Mouse (Mus musculus) embryonic facial prominence, embryonic 13.5 days (tissue): ENCODE data around the gene Vsig8. TPM values are rescaled to one million over a fixed set of nuclear protein-coding genes. Genes with fewer than 3 reads are reported as not detected.
A peak's percentile ranks its signal among the peaks of the same experiment; 100 is the strongest.

Experiments
- ATAC-seq: fragments of 200-750 bp; cut with Nextera tagmentation; 2 replicates; pipeline ENCODE4 v1.8.0; 2017; ENCODE audit warnings: low read depth; ENCODE audit not compliant: insufficient number of reproducible peaks, insufficient read depth, low FRiP score, low TSS enrichment
- H3K27ac ChIP-seq: fragments of 300-500 bp; sonication (generic); 2 replicates; pipeline ENCODE4 v1.5.1; 2015; ENCODE audit warnings: moderate library complexity, mild to moderate bottlenecking, inconsistent platforms
- H3K27me3 ChIP-seq: fragments of 300-500 bp; sonication (generic); 2 replicates; pipeline ENCODE4 v1.6.1; 2015; ENCODE audit warnings: mild to moderate bottlenecking, inconsistent platforms
- H3K36me3 ChIP-seq: fragments of 300-500 bp; sonication (generic); 2 replicates; pipeline ENCODE4 v1.6.1; 2015; ENCODE audit warnings: mild to moderate bottlenecking, inconsistent platforms
- H3K4me1 ChIP-seq: fragments of 300-500 bp; sonication (generic); 2 replicates; pipeline ENCODE4 v1.6.1; 2015; ENCODE audit warnings: inconsistent platforms
- H3K4me2 ChIP-seq: fragments of 300-500 bp; sonication (generic); 2 replicates; pipeline ENCODE4 v1.6.1; 2015; ENCODE audit warnings: moderate library complexity, mild to moderate bottlenecking, inconsistent platforms
- H3K4me3 ChIP-seq: fragments of 300-500 bp; sonication (generic); 2 replicates; pipeline ENCODE4 v1.5.1; 2015; ENCODE audit warnings: mild to moderate bottlenecking, inconsistent platforms
- H3K9ac ChIP-seq: fragments of 300-500 bp; sonication (generic); 2 replicates; pipeline ENCODE4 v1.6.1; 2015; ENCODE audit warnings: mild to moderate bottlenecking, inconsistent platforms
- H3K9me3 ChIP-seq: fragments of 300-500 bp; sonication (generic); 2 replicates; pipeline ENCODE4 v1.6.1; 2016; ENCODE audit warnings: inconsistent platforms
- WGBS: fragments of 180-500 bp; shearing (Covaris S2); methylation state at CpG from one replicate; pipeline ENCODE4 v1.1.7; 2015; ENCODE audit warnings: mixed read lengths; 5-methylcytosine and 5-hydroxymethylcytosine counted together
- polyA plus RNA-seq: library from polyadenylated mRNA; unstranded; fragments of >200 nt; fragmentation: Nextera tagmentation; extraction: Ambion mirVana; gene quantifications from 2 replicates; pipeline ENCODE4 v1.2.1, GENCODE M21; 2015

The Vsig8 gene
- polyA plus RNA-seq, 1 experiment from 2014 or later, result 0.77 TPM

DNA sequence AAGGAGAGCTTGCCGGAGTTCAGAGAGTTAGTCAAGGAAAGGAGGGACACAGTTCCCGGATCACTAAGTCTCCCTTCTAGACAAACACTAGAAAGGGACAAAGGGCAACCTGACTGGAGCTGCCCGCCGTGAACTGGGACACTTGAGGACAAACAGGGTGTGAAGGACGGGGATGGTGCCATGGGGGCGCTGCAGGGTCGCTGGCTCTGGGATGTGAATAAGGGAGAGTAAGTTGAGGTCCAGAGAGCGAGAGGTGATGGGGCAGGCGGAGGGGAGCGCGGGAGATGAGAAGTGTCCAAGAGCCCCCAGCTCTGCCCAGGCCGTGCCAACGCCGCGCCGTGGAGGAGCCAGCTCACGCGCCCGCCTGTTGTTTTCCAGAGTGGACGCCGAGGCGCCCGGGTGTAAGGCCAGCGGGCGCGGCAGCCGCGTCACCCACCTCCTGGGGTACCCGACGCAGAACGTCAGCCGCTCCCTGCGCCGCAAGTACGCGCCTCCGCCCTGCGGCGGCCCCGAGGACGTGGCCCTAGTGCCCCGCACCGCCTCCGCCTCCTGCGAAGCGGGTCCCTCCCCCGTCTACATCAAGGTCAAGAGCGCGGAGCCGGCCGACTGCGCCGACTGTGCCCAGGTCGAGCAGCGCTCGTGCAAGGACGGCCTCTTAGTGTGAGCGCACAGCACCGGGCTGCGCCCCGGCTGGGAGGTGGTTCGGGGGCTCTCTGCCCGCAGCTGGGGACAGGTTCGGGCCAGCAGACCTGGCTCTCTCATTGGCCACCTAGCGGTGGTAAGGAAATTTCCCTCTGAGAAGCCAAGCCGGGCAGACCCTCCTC lies 7.1 kb downstream of the Vsig8 start:
- H3K9ac ChIP-seq, result peak overlapping the region; percentile 80
- H3K36me3 ChIP-seq, result no peaks in the 10 kb centered on the region
- H3K27ac ChIP-seq, result peak overlapping the region; percentile 48; the same call in 1 of the 2 replicates
- peak; percentile 84 for ATAC-seq
- H3K4me2 ChIP-seq, result peak overlapping the region; percentile 95
- H3K9me3 ChIP-seq, result no peaks in the 10 kb centered on the region
- peak overlapping the region; percentile 67 for H3K4me3 ChIP-seq
- under 1% methylated on average over 66 of the region's 66 CpGs for WGBS
- H3K27me3 ChIP-seq, result peaks cover 49% of the 10 kb centered on the region
- peaks cover 23% of the 10 kb centered on the region for H3K4me1 ChIP-seq

DNA sequence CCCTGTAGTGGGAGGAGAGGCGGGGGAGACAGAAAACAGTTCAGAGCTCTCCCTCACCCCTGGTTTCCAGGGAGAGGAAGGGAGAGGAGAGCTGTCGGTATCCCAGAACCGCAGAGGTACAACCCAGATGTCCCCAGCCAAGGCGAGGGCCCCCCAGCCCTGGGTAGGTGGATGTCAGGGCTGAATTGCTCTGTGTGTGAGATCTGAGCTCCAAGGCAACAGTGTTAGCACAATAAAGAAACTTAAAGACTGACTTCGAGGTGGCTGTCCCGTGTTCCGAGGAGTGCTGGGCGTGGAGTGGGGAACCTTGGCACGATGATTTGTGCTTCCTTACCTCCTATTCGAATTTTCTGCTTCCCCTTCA lies 7.7 kb downstream of the Vsig8 start:
- no peaks in the 10 kb centered on the region for H3K36me3 ChIP-seq
- peak overlapping the region; percentile 48; the same call in 1 of the 2 replicates for H3K27ac ChIP-seq
- H3K9ac ChIP-seq, result peak overlapping the region; percentile 80
- H3K4me1 ChIP-seq, result peaks cover 28% of the 10 kb centered on the region
- 1% methylated on average over 10 of the region's 10 CpGs for WGBS
- no peaks in the 10 kb centered on the region for H3K9me3 ChIP-seq
- ATAC-seq, result no peak
- H3K4me2 ChIP-seq, result peak overlapping the region; percentile 95
- H3K27me3 ChIP-seq, result peaks cover 49% of the 10 kb centered on the region
- peak overlapping the region; percentile 67 for H3K4me3 ChIP-seq

- Histone ChIP-seq H3K9me3 (no peaks in the 10 kb centered on the region), H3K36me3 (no peaks in the 10 kb centered on the region), H3K4me2 (no peak overlapping the region), H3K4me1 (peaks cover 33% of the 10 kb centered on the region), H3K9ac (no peak overlapping the region), H3K27me3 (peaks cover 36% of the 10 kb centered on the region), H3K27ac (no peak overlapping the region), H3K4me3 (no peak overlapping the region)
- 61% methylated on average over 3 of the region's 3 CpGs for WGBS
- ATAC-seq, result no peak
These were observed 10.4 kb downstream of the Vsig8 start for GRCm38 (mm10) chr1:172566131-172566530.

DNA sequence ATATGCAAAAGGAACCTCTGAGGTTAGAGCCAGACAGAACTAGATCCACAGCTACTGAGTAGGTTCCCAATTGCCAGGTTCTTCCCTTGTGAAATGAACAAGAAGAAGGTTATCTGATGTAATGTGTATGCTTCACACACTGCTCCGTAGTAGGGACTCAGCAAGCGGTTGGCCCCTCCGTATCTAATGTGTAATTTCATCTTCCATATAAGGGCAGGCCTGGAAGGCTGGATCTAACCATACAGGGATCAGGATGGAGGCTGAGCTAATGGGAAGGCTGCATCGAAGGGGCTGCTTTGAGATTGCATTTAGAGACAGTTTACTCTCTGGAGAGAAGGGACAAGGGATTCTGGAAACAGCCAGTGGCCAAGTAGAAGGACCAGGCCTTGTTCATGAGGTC lies 12.0 kb downstream of the Vsig8 start:
- Histone ChIP-seq H3K4me1 (peaks cover 21% of the 10 kb centered on the region), H3K4me3 (no peak overlapping the region), H3K27me3 (peaks cover 24% of the 10 kb centered on the region), H3K36me3 (no peaks in the 10 kb centered on the region), H3K9ac (no peak overlapping the region), H3K4me2 (no peak overlapping the region), H3K27ac (no peak overlapping the region), H3K9me3 (no peaks in the 10 kb centered on the region)
- 29% methylated on average over 4 of the region's 4 CpGs for WGBS
- no peak for ATAC-seq

GRCm38 (mm10) chr1:172580116-172580515 lies 24.4 kb downstream of the Vsig8 start:
- no peak overlapping the region for H3K4me2 ChIP-seq
- H3K9ac ChIP-seq, result no peak overlapping the region
- H3K27me3 ChIP-seq, result peaks cover 17% of the 10 kb centered on the region
- no peaks in the 10 kb centered on the region for H3K4me1 ChIP-seq
- H3K4me3 ChIP-seq, result no peak overlapping the region
- WGBS, result 80% methylated on average over 6 of the region's 6 CpGs
- no peak for ATAC-seq
- H3K9me3 ChIP-seq, result no peaks in the 10 kb centered on the region
- H3K36me3 ChIP-seq, result no peaks in the 10 kb centered on the region
- no peak overlapping the region for H3K27ac ChIP-seq

GRCm38 (mm10) chr1:172582436-172582835 lies 26.7 kb downstream of the Vsig8 start:
- peaks cover 37% of the 10 kb centered on the region for H3K27me3 ChIP-seq
- no peak overlapping the region for H3K4me2 ChIP-seq
- ATAC-seq, result no peak
- no peak overlapping the region for H3K4me3 ChIP-seq
- peaks cover 7% of the 10 kb centered on the region for H3K4me1 ChIP-seq
- H3K36me3 ChIP-seq, result no peaks in the 10 kb centered on the region
- H3K9ac ChIP-seq, result no peak overlapping the region
- 83% methylated on average over 8 of the region's 8 CpGs for WGBS
- H3K9me3 ChIP-seq, result no peaks in the 10 kb centered on the region
- H3K27ac ChIP-seq, result no peak overlapping the region

DNA sequence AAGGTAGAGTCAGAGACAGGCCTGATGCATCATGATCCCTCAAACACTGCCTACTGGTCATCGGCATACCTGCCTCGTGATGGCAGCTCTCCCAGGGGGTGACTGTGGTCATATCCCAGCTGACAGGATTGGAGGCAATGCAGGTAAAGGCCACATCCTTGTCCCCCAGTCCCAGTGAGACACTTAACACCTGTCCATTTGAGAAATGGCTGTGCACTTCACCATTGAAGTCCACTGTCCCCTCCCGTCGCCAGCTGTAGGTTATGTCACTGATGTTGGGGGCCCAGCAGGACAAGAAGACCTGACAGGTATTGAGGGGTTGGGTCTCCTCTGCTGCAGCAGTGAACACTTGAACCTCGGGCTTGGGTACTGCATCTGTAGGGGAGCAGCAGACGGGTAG lies 28.5 kb downstream of the Vsig8 start:
- peaks cover 41% of the 10 kb centered on the region for H3K27me3 ChIP-seq
- peaks cover 7% of the 10 kb centered on the region for H3K4me1 ChIP-seq
- no peak overlapping the region for H3K4me3 ChIP-seq
- WGBS, result 79% methylated on average over 6 of the region's 6 CpGs
- H3K4me2 ChIP-seq, result no peak overlapping the region
- H3K27ac ChIP-seq, result no peak overlapping the region
- no peaks in the 10 kb centered on the region for H3K36me3 ChIP-seq
- no peak overlapping the region for H3K9ac ChIP-seq
- no peak for ATAC-seq
- no peaks in the 10 kb centered on the region for H3K9me3 ChIP-seq

GRCm38 (mm10) chr1:172585026-172585425 lies 29.3 kb downstream of the Vsig8 start:
- Histone ChIP-seq H3K27me3 (peaks cover 44% of the 10 kb centered on the region), H3K9me3 (no peaks in the 10 kb centered on the region), H3K27ac (no peak overlapping the region), H3K9ac (no peak overlapping the region), H3K36me3 (no peaks in the 10 kb centered on the region), H3K4me3 (no peak overlapping the region), H3K4me1 (peaks cover 7% of the 10 kb centered on the region), H3K4me2 (no peak overlapping the region)
- ATAC-seq, result no peak
- WGBS, result 42% methylated on average over 4 of the region's 4 CpGs

GRCm38 (mm10) chr1:172585612-172586567 lies 30.2 kb downstream of the Vsig8 start:
- Histone ChIP-seq H3K36me3 (no peaks in the 10 kb centered on the region), H3K27me3 (peaks cover 44% of the 10 kb centered on the region), H3K9me3 (no peaks in the 10 kb centered on the region), H3K4me2 (no peak overlapping the region), H3K4me1 (peaks cover 7% of the 10 kb centered on the region), H3K9ac (no peak overlapping the region), H3K27ac (no peak overlapping the region), H3K4me3 (no peak overlapping the region)
- ATAC-seq, result no peak
- WGBS, result 20% methylated on average over 26 of the region's 26 CpGs

DNA sequence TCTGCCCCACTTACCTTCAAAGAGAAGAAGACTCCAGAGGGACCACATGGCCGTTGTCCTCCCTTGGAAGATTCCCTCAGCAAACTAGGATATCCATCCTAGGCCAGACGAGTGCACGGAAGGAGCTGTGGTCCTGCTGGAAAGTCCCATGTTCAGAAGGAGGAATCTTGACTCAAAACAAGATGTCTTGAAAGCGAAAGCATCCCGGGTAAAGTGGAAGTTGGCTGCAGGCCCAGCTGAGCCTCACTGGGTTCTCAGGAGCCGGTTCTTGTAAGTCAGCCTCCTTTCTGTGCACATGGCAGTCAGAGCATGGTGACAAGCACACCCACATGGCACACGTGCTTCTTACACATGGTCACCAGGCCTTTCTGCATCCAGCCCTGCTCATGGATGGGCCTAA lies 34.6 kb downstream of the Vsig8 start, which contains the start of gene Slamf8:
Gene Slamf8 (minus strand): TSS at position 184 of the 400 bp plus-strand sequence.
- Histone ChIP-seq H3K9ac (no peak within 1 kb of the TSS), H3K27me3 (peaks cover 28% of the 10 kb centered on the region), H3K36me3 (no peaks in the 10 kb centered on the region), H3K9me3 (no peaks in the 10 kb centered on the region), H3K4me2 (no peak within 1 kb of the TSS), H3K4me3 (no peak within 1 kb of the TSS), H3K27ac (no peak within 1 kb of the TSS), H3K4me1 (peaks cover 7% of the 10 kb centered on the region)
- 74% methylated on average over 7 of the region's 7 CpGs for WGBS
- no peak for ATAC-seq

- no peak for ATAC-seq
- no peaks in the 10 kb centered on the region for H3K4me1 ChIP-seq
- H3K9ac ChIP-seq, result no peak overlapping the region
- H3K36me3 ChIP-seq, result no peaks in the 10 kb centered on the region
- H3K27ac ChIP-seq, result no peak overlapping the region
- no peak overlapping the region for H3K4me2 ChIP-seq
- no peak overlapping the region for H3K4me3 ChIP-seq
- 0 out of 2 replicates have a peak, but pooled peaks cover 13% of the 10 kb centered on the region for H3K27me3 ChIP-seq
- WGBS, result 62% methylated on average over 3 of the region's 3 CpGs
- H3K9me3 ChIP-seq, result no peaks in the 10 kb centered on the region
These were observed 37.6 kb downstream of the Vsig8 start for GRCm38 (mm10) chr1:172593321-172593720.
